Mouse (Mus musculus) forebrain, embryonic 15.5 days (tissue): Measurements from ENCODE around the gene Tfeb. TPM values are rescaled to one million over a fixed set of nuclear protein-coding genes. Genes with fewer than 3 reads are reported as not detected.
A peak's percentile ranks its signal among the peaks of the same experiment; 100 is the strongest.

ENCODE experiments used
- ATAC-seq: fragments of 200-750 bp; cut with Nextera tagmentation; replicated peaks from 2 replicates; pipeline ENCODE4 v1.8.0; 2017; ENCODE audit warnings: mild to moderate bottlenecking, moderate TSS enrichment, moderate library complexity
- H3K27ac ChIP-seq: fragments of 300-500 bp; sonication (generic); replicated peaks from 2 replicates; pipeline ENCODE4 v1.5.1; 2015; ENCODE audit warnings: mild to moderate bottlenecking, inconsistent platforms
- H3K27me3 ChIP-seq: fragments of 300-500 bp; sonication (generic); 2 replicates; pipeline ENCODE4 v1.6.1; 2015; ENCODE audit warnings: inconsistent platforms
- H3K36me3 ChIP-seq: fragments of 300-500 bp; sonication (generic); 2 replicates; pipeline ENCODE4 v1.6.1; 2015; ENCODE audit warnings: mild to moderate bottlenecking, inconsistent platforms
- H3K4me1 ChIP-seq: fragments of 300-500 bp; sonication (generic); 2 replicates; pipeline ENCODE4 v1.6.1; 2015; ENCODE audit warnings: inconsistent platforms
- H3K4me2 ChIP-seq: fragments of 300-500 bp; sonication (generic); replicated peaks from 2 replicates; pipeline ENCODE4 v1.6.1; 2015; ENCODE audit warnings: mild to moderate bottlenecking, inconsistent platforms
- H3K4me3 ChIP-seq: fragments of 300-500 bp; sonication (generic); 2 replicates; pipeline ENCODE4 v1.5.1; 2015; ENCODE audit warnings: mild to moderate bottlenecking, inconsistent platforms
- H3K9ac ChIP-seq: fragments of 300-500 bp; sonication (generic); replicated peaks from 2 replicates; pipeline ENCODE4 v1.6.1; 2015; ENCODE audit warnings: mild to moderate bottlenecking, inconsistent platforms
- H3K9me3 ChIP-seq: fragments of 300-500 bp; sonication (generic); 2 replicates; pipeline ENCODE4 v1.6.1; 2016; ENCODE audit warnings: inconsistent platforms
- WGBS: fragments of 180-500 bp; shearing (Covaris S2); methylation state at CpG from one replicate; pipeline ENCODE4 v1.1.7; 2015; ENCODE audit warnings: mixed read lengths; 5-methylcytosine and 5-hydroxymethylcytosine counted together
- polyA plus RNA-seq: library from polyadenylated mRNA; unstranded; fragments of >200 nt; fragmentation: Nextera tagmentation; extraction: Ambion mirVana; gene quantifications from 2 replicates; pipeline ENCODE4 v1.2.1, GENCODE M21; 2015

Gene Tfeb
- polyA plus RNA-seq, 1 experiment from 2014 or later: 2.3 TPM

- no peaks in the 10 kb centered on the region for H3K9me3 ChIP-seq
- no peaks in the 10 kb centered on the region for H3K4me1 ChIP-seq
- 86% methylated on average over 4 of the region's 4 CpGs for WGBS
- H3K27ac ChIP-seq: no peak overlapping the region
- no peak overlapping the region for H3K9ac ChIP-seq
- no peaks in the 10 kb centered on the region for H3K36me3 ChIP-seq
- ATAC-seq: no peak
- H3K4me2 ChIP-seq: no peak overlapping the region
- H3K27me3 ChIP-seq: no peaks in the 10 kb centered on the region
- no peak overlapping the region for H3K4me3 ChIP-seq
Observed at GRCm38 (mm10) chr17:47803662-47804061, 66.8 kb downstream of the Tfeb start.

GRCm38 (mm10) chr17:47805047-47805835, 68.4 kb downstream of the Tfeb start:
- no peak overlapping the region for H3K4me2 ChIP-seq
- H3K4me3 ChIP-seq: no peak overlapping the region
- H3K27me3 ChIP-seq: no peaks in the 10 kb centered on the region
- WGBS: 47% methylated on average over 13 of the region's 13 CpGs
- H3K4me1 ChIP-seq: no peaks in the 10 kb centered on the region
- no peaks in the 10 kb centered on the region for H3K9me3 ChIP-seq
- no peak overlapping the region for H3K9ac ChIP-seq
- no peaks in the 10 kb centered on the region for H3K36me3 ChIP-seq
- ATAC-seq: no peak
- H3K27ac ChIP-seq: no peak overlapping the region

DNA sequence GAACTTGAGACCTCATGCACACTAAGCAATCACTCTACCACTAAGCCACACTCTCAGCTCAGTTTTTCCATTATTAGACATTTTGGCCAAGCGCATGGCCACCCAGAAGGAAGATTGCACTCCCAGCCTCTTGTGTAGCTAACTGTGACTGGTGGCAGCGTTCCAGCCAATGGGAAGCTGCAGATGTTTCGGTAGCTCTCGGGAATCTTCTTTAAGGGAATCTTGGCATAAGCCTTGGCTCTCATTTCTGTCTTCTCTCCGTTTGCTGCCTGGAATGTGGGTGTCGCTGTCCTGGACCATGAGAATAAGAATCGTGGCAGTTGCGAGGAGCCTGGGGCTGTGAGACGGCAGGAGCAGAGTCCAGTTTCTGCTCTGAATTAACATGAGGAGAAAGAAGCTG, 69.4 kb downstream of the Tfeb start:
- no peak for ATAC-seq
- WGBS: 45% methylated on average over 9 of the region's 9 CpGs
- Histone ChIP-seq H3K9ac (no peak overlapping the region), H3K4me3 (no peak overlapping the region), H3K36me3 (no peaks in the 10 kb centered on the region), H3K4me1 (no peaks in the 10 kb centered on the region), H3K9me3 (no peaks in the 10 kb centered on the region), H3K27me3 (no peaks in the 10 kb centered on the region), H3K4me2 (no peak overlapping the region), H3K27ac (no peak overlapping the region)

DNA sequence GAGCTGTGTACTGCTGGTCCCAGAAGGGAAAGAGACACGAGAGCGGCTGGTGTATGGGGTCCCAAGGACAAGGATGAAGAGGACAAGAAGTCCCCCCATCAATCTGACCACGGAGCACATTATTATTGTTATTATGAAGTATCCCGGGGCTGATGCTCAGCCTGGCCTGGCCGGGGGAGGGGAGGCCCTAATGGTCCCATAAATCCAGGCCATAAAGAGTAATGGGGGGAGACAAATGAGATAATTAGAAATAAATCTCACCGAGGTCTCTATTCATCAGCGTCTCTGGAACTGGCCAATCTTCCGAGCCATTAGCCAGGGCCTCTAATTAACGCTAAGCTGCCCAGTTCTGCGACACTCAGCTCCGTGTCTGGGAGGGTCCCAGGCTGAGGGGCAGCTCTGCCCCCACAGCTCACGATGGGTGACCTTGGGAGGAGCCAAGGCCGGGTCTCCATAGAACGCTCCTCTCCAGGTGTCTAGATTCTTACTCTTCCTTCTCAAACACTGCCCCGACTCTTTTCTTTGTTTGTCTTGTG, 74.5 kb downstream of the Tfeb start:
- WGBS: 23% methylated on average over 15 of the region's 15 CpGs
- Histone ChIP-seq H3K27ac (no peak overlapping the region), H3K4me3 (no peak overlapping the region), H3K36me3 (no peaks in the 10 kb centered on the region), H3K9me3 (no peaks in the 10 kb centered on the region), H3K4me2 (no peak overlapping the region), H3K27me3 (0 out of 2 replicates have a peak, but pooled peaks cover 3% of the 10 kb centered on the region), H3K4me1 (peaks cover 6% of the 10 kb centered on the region; the same call in 1 of the 2 replicates), H3K9ac (no peak overlapping the region)
- no peak for ATAC-seq

DNA sequence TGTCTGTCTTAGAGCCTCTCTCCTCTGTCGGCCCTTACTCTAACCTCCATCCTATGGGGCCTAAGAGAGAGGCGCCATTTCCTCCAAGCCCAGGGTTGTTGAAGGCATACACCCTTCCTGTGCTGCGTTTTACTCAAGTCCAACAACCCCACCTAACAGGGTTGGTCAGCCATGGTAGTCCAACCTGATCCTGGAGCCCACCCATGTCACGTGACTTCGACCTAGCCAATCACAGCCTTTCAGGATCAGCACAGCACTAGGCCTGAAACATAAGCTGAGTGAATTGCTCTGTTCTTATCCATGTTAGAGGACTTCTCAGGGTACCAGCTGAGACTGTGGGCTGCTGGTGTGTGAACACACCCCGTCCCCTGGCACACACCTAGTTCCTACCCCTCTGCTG, 75.4 kb downstream of the Tfeb start:
- no peak overlapping the region for H3K9ac ChIP-seq
- H3K27ac ChIP-seq: no peak overlapping the region
- ATAC-seq: no peak
- no peaks in the 10 kb centered on the region for H3K36me3 ChIP-seq
- H3K4me2 ChIP-seq: no peak overlapping the region
- H3K4me1 ChIP-seq: peaks cover 6% of the 10 kb centered on the region; the same call in 1 of the 2 replicates
- no peaks in the 10 kb centered on the region for H3K9me3 ChIP-seq
- WGBS: 88% methylated on average over 6 of the region's 6 CpGs
- no peak overlapping the region for H3K4me3 ChIP-seq
- H3K27me3 ChIP-seq: 0 out of 2 replicates have a peak, but pooled peaks cover 3% of the 10 kb centered on the region

DNA sequence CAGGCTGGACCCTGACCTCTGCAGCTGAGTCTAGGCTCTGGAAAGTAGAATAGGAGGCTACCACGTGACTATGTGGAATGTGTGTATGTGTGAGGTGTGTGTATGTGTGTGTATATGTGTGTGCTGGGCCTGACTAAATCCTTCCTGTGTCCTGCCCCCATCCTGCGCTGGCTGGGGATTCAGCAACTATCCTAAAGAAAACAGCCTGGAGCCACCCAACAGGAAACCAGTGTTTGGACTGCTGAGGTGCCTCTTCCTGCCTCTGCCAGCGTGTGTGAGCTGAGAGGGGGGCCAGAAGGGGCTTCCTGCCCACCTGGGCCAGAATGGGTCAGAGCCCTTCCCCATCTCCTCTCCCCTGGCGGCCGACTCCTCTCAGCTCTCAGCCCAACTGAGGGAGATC, 76.8 kb downstream of the Tfeb start:
- peak; percentile 38; the same call in 1 of the 2 replicates for ATAC-seq
- Histone ChIP-seq H3K9ac (no peak overlapping the region), H3K4me3 (no peak overlapping the region), H3K27me3 (0 out of 2 replicates have a peak, but pooled peaks cover 3% of the 10 kb centered on the region), H3K36me3 (no peaks in the 10 kb centered on the region), H3K4me2 (no peak overlapping the region), H3K4me1 (peaks cover 6% of the 10 kb centered on the region; the same call in 1 of the 2 replicates), H3K9me3 (no peaks in the 10 kb centered on the region), H3K27ac (no peak overlapping the region)
- WGBS: 61% methylated on average over 5 of the region's 5 CpGs

DNA sequence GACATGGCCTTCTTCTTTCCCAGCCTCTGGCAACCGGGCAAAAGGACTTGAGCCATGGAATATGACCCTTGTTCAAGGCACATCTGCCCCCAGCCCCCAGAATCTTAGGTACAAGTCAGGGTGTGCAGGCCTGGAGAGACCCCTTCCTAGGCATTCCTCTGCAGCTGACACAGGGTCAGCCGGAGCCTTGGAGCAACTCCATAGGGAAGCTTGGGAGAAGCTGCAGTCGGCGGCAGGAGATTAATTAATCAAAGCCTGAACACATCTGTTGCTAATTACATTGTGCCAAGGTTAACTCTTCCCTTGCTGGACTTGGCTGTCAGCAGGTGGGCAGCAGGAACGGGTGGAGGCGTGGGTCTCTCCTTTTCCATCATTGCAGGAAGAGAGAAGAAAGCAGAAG, 77.7 kb downstream of the Tfeb start:
- Histone ChIP-seq H3K4me2 (no peak overlapping the region), H3K36me3 (no peaks in the 10 kb centered on the region), H3K9me3 (no peaks in the 10 kb centered on the region), H3K4me3 (no peak overlapping the region), H3K27ac (no peak overlapping the region), H3K9ac (no peak overlapping the region), H3K27me3 (0 out of 2 replicates have a peak, but pooled peaks cover 3% of the 10 kb centered on the region), H3K4me1 (peaks cover 6% of the 10 kb centered on the region; the same call in 1 of the 2 replicates)
- WGBS: 18% methylated on average over 6 of the region's 6 CpGs
- no peak for ATAC-seq

DNA sequence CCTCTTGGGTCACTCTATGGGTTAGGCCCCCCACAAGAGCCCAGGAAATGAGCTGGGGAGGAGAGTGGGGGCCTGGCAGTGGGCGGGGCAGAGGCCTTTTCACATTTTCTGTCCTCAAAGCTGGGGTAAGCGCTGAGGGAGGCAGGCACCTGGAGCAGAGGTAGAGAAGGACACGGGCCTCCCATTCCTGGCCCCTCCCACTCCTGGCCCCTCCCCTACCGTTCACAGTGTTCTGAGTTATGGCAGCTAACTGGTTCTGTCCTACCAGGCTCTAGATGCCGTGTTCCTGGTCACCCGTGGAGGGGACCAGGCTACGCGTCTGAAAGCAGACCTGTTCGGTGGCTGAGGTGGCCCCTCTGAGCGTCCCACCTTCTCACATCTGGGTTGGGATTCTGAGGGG, 78.6 kb downstream of the Tfeb start:
- Histone ChIP-seq H3K4me3 (no peak overlapping the region), H3K9ac (no peak overlapping the region), H3K9me3 (no peaks in the 10 kb centered on the region), H3K4me2 (no peak overlapping the region), H3K36me3 (no peaks in the 10 kb centered on the region), H3K27ac (no peak overlapping the region), H3K4me1 (peaks cover 6% of the 10 kb centered on the region; the same call in 1 of the 2 replicates), H3K27me3 (0 out of 2 replicates have a peak, but pooled peaks cover 3% of the 10 kb centered on the region)
- 57% methylated on average over 10 of the region's 10 CpGs for WGBS
- no peak for ATAC-seq

- no peak overlapping the region for H3K4me3 ChIP-seq
- no peaks in the 10 kb centered on the region for H3K9me3 ChIP-seq
- no peak for ATAC-seq
- H3K4me1 ChIP-seq: peaks cover 6% of the 10 kb centered on the region; the same call in 1 of the 2 replicates
- H3K27me3 ChIP-seq: no peaks in the 10 kb centered on the region
- no peaks in the 10 kb centered on the region for H3K36me3 ChIP-seq
- no peak overlapping the region for H3K27ac ChIP-seq
- no peak overlapping the region for H3K9ac ChIP-seq
- H3K4me2 ChIP-seq: no peak overlapping the region
- 69% methylated on average over 13 of the region's 13 CpGs for WGBS
Observed at GRCm38 (mm10) chr17:47818038-47818725, 81.4 kb downstream of the Tfeb start.

GRCm38 (mm10) chr17:47821339-47821738, 84.5 kb downstream of the Tfeb start:
- 70% methylated on average over 8 of the region's 8 CpGs for WGBS
- no peak overlapping the region for H3K4me2 ChIP-seq
- no peaks in the 10 kb centered on the region for H3K9me3 ChIP-seq
- no peaks in the 10 kb centered on the region for H3K27me3 ChIP-seq
- H3K4me1 ChIP-seq: no peaks in the 10 kb centered on the region
- no peak overlapping the region for H3K9ac ChIP-seq
- H3K4me3 ChIP-seq: no peak overlapping the region
- ATAC-seq: no peak
- H3K27ac ChIP-seq: no peak overlapping the region
- no peaks in the 10 kb centered on the region for H3K36me3 ChIP-seq

DNA sequence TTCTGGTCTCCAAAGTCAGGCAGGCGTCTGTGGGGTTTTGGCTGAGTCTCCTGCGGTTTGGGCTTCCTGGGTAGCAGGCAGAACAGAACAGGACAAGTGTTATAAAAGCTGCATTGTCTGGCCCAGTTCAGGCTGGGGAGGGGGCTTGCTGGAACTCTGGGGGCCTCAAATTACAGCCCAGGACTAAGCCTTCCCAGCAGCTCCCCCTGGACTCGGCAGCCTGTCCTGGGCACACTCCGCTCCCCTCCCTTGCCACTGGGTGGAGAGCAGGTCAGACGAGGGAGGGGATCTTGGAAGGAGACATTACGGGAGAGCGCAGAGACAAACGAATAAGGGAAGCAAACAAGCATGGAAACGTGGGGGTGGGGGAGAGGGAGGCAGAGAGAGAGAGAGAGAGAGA, 94.3 kb downstream of the Tfeb start:
- H3K27ac ChIP-seq: no peak overlapping the region
- no peaks in the 10 kb centered on the region for H3K36me3 ChIP-seq
- 10% methylated on average over 9 of the region's 9 CpGs for WGBS
- H3K9me3 ChIP-seq: no peaks in the 10 kb centered on the region
- no peak overlapping the region for H3K9ac ChIP-seq
- H3K4me2 ChIP-seq: no peak overlapping the region
- H3K4me1 ChIP-seq: peaks cover 29% of the 10 kb centered on the region
- no peak for ATAC-seq
- H3K27me3 ChIP-seq: peaks cover 38% of the 10 kb centered on the region
- H3K4me3 ChIP-seq: no peak overlapping the region

GRCm38 (mm10) chr17:47831772-47832171, 94.9 kb downstream of the Tfeb start:
- H3K27me3 ChIP-seq: peaks cover 40% of the 10 kb centered on the region
- WGBS: 46% methylated on average over 5 of the region's 5 CpGs
- no peaks in the 10 kb centered on the region for H3K9me3 ChIP-seq
- no peaks in the 10 kb centered on the region for H3K36me3 ChIP-seq
- H3K27ac ChIP-seq: no peak overlapping the region
- H3K4me1 ChIP-seq: peaks cover 29% of the 10 kb centered on the region
- H3K9ac ChIP-seq: no peak overlapping the region
- ATAC-seq: no peak
- no peak overlapping the region for H3K4me3 ChIP-seq
- peak overlapping the region; percentile 96; the same call in 1 of the 2 replicates for H3K4me2 ChIP-seq
